ENCODE assay signal across 8 mouse cellular contexts in genomic region chr19:54114588-54115317, GRCm38 (mm10).
DNase-seq lines count a peak whose midpoint lies in the region; ATAC-seq and TF ChIP-seq lines count a peak whose summit lies in the region.

No protein-coding gene starts in this region.

- WGBS in intestine, embryonic 15.5 days: 9% methylated on average over 22 of the region's 22 CpGs
- WGBS in limb, embryonic 14.5 days: 8% methylated on average over 22 of the region's 22 CpGs
- 6% methylated on average over 22 of the region's 22 CpGs for WGBS in midbrain, embryonic 13.5 days

- ATAC-seq in granulocyte monocyte progenitor cell, adult 5-6 weeks (replicated peaks; ENCODE audit: poor library complexity, severe bottlenecking): peak; percentile 94
- ATAC-seq in intestine, embryonic 15.5 days: peak; percentile 84
- peak; percentile 67; the same call in 1 of the 2 replicates for ATAC-seq in limb, embryonic 14.5 days (ENCODE audit: low FRiP score, low read depth)
- peak; percentile 89 for ATAC-seq in midbrain, embryonic 13.5 days

- no peaks in the 10 kb centered on the region for H3K9me3 ChIP-seq in intestine, embryonic 15.5 days
- H3K9me3 ChIP-seq in limb, embryonic 14.5 days (ENCODE audit: control insufficient read depth, low read length): no peaks in the 10 kb centered on the region
- H3K9me3 ChIP-seq in midbrain, embryonic 13.5 days: no peaks in the 10 kb centered on the region

- 0 out of 2 replicates have a peak overlapping the region, but pooled peaks have one; percentile 15 for H3K9ac ChIP-seq in intestine, embryonic 15.5 days
- peak overlapping the region; percentile 29; the same call in 1 of the 2 replicates for H3K9ac ChIP-seq in limb, embryonic 14.5 days (ENCODE audit: low read depth, low read length, severe bottlenecking)
- H3K9ac ChIP-seq in midbrain, embryonic 13.5 days (replicated peaks): peak overlapping the region; percentile 55

- peak overlapping the region; percentile 43 for H3K4me3 ChIP-seq in intestine, embryonic 15.5 days (replicated peaks)
- H3K4me3 ChIP-seq in limb, embryonic 14.5 days (replicated peaks; ENCODE audit: low read length): peak overlapping the region; percentile 46
- peak overlapping the region; percentile 47 for H3K4me3 ChIP-seq in midbrain, embryonic 13.5 days (replicated peaks)

- H3K36me3 ChIP-seq in intestine, embryonic 15.5 days: no peaks in the 10 kb centered on the region
- no peaks in the 10 kb centered on the region for H3K36me3 ChIP-seq in limb, embryonic 14.5 days (ENCODE audit: control insufficient read depth, insufficient read depth, low read length)
- no peaks in the 10 kb centered on the region for H3K36me3 ChIP-seq in midbrain, embryonic 13.5 days

- peak; percentile 21 to 51 for DNase-seq in urinary bladder, adult 18-20 months (ENCODE audit: low spot score in 2 of 2)
- no peak for DNase-seq in urinary bladder, postnatal 10 days (ENCODE audit: low spot score)
- DNase-seq in embryo, embryonic 10.5 days (ENCODE audit: low spot score): peak; percentile 75
- DNase-seq in limb, embryonic 14.5 days (ENCODE audit: low spot score): no peak
- peak; percentile 7 to 10 for DNase-seq in spleen, postnatal 36 days (ENCODE audit: low spot score in 2 of 2)

- peak overlapping the region; percentile 58 for H3K4me2 ChIP-seq in intestine, embryonic 15.5 days (replicated peaks)
- H3K4me2 ChIP-seq in limb, embryonic 14.5 days (replicated peaks; ENCODE audit: low read depth, low read length, severe bottlenecking): peak overlapping the region; percentile 65
- H3K4me2 ChIP-seq in midbrain, embryonic 13.5 days (replicated peaks): peak overlapping the region; percentile 66

- no peak overlapping the region for H3K27ac ChIP-seq in intestine, embryonic 15.5 days
- no peak overlapping the region for H3K27ac ChIP-seq in limb, embryonic 14.5 days (replicated peaks; ENCODE audit: low read depth, low read length)
- H3K27ac ChIP-seq in midbrain, embryonic 13.5 days: no peak overlapping the region

- no peak for TF ChIP-seq POLR2A in limb, embryonic 14.5 days (IDR thresholded peaks at IDR 0.05; ENCODE audit: borderline replicate concordance, extremely low read depth, insufficient read depth, insufficient read length)

- H3K27me3 ChIP-seq in intestine, embryonic 15.5 days (replicated peaks): no peaks in the 10 kb centered on the region
- 0 out of 2 replicates have a peak, but pooled peaks cover 3% of the 10 kb centered on the region for H3K27me3 ChIP-seq in limb, embryonic 14.5 days (ENCODE audit: control insufficient read depth, insufficient read depth, low read length)
- H3K27me3 ChIP-seq in midbrain, embryonic 13.5 days: peaks cover 2% of the 10 kb centered on the region; the same call in 1 of the 2 replicates

- peaks cover 6% of the 10 kb centered on the region; the same call in 1 of the 2 replicates for H3K4me1 ChIP-seq in intestine, embryonic 15.5 days (replicated peaks)
- no peaks in the 10 kb centered on the region for H3K4me1 ChIP-seq in limb, embryonic 14.5 days (ENCODE audit: control insufficient read depth, insufficient read depth, low read length)
- H3K4me1 ChIP-seq in midbrain, embryonic 13.5 days (replicated peaks): peaks cover 13% of the 10 kb centered on the region

Comparison
In these comparisons a context has a peak if more than half of its experiments do, and no peak if none do; other contexts are left out.
1. DNase-seq: peak in urinary bladder, adult 18-20 months (2 of 2), embryo, embryonic 10.5 days (single experiment) and spleen, postnatal 36 days (2 of 2); none in urinary bladder, postnatal 10 days (single experiment) and limb, embryonic 14.5 days (single experiment).
2. Peak in every context shown above with its lines, with median percentiles within 50 percentile points of each other: ATAC-seq, H3K4me2 ChIP-seq, H3K4me3 ChIP-seq and H3K9ac ChIP-seq.